Mouse (Mus musculus): ENCODE data around the gene Jaml. TPM values are rescaled to one million over a fixed set of nuclear protein-coding genes. Genes with fewer than 3 reads are reported as not detected.

Gene Jaml
- total RNA-seq, 2 experiments from 2014 or later: 13.9 to 25.1 TPM

DNA sequence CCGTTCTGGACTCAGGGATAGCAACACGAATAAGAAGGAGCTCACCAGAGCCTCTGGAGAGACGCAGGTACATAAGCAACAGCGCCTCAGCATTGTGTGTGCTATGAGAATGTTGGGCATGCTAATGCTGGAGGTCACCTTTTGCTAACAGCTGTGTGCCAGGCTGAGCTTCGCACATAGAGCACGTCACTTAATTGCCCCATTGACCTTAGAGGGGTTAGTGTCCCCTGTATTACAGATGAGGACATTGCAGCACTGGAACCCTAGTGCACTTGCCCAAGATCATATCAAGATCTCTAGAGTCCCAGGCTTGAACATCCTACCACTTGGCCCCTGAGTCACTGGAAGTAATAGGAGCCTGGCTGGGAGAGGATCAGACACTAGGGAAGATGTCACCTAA lies 41.6 kb downstream of the Jaml start:
- no peak for ATAC-seq (ENCODE audit: poor library complexity, severe bottlenecking)

DNA sequence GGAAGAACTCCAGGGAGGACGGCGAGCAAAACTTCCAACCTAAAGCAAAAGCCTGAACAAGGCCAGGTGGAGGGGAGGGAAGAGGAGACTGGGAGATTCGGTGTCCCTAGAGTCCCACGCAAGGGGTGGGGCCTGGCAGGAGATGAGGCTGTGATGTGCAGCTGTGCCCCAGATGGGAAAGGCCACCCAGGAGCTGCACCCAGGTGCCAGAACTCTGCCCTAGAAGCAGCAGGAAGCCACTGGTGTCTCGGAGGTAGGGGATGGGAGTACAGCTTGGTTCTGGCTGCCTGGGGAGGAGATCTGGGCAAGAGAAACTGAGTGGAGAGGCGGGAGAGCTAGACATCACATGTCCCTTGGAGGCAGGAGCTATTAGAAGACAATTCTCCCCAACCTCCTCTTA lies 42.0 kb downstream of the Jaml start:
- ATAC-seq (ENCODE audit: poor library complexity, severe bottlenecking): no peak

DNA sequence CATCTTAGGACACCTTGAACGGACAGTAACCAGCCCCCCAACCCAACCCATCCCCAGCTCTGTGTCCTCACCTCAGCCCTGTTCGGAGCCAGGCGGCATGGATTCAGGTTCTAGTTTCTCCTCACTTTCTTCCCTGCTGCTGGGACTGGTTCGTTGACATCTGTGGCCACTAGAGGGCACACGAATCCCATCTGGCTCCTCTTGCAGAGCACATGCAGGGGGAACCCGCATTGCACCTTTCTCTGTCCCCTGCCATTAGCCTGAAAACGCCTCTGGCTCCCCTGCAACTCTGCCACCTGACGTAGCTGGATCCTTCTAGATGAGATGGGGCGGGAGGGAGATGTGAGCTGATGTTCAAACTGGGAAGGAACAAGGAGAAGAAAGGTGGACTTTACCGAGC lies 42.8 kb downstream of the Jaml start:
- peak; percentile 79 for ATAC-seq (ENCODE audit: poor library complexity, severe bottlenecking)

DNA sequence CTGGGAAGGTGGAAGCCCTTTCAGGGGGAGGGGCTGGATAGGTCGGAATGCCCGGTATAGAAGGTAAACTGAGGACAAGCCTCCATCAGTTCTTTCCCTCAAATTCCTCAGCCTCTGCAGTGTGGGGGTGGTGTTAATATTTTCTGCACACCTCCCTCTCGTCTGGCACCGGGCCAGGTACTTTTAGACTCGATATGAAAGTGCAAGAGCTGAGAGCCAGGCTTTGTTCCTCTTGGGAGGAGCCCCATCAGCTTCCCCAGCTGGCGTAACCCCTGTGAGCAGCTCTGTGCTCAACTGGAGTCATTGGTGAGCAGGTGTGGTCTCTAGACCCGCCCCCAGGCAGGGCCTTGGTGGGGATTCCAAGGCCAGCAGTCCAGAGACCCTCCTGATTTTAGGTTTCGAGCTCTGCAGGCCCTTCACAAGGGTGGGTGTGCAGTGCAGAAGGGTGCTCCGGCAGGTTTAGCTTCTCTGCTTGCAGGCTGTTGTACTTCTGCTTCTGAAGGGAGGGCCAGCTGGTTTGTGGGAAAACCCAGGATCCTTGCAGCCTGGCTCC lies 43.3 kb downstream of the Jaml start:
- ATAC-seq (ENCODE audit: poor library complexity, severe bottlenecking): peak; percentile 73

DNA sequence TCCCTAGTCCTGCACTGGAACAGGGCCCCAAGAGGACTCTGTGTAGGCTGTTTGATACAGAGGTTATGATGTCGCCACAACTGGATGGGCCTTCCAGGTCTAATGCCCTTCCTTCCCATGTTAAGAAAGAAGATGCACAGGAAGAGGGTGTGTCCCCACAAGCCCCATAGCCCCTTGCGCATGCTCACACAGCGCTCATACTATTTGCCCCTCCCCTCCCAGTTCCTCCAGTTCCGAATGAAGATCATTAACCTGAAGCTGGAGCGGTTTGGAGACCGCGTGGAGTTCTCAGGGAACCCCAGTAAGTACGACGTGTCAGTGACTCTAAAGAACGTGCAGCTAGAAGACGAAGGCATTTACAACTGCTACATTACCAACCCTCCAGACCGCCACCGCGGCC lies 46.2 kb downstream of the Jaml start:
- no peak; the same call in 1 of the 2 replicates for ATAC-seq (ENCODE audit: poor library complexity, severe bottlenecking)

DNA sequence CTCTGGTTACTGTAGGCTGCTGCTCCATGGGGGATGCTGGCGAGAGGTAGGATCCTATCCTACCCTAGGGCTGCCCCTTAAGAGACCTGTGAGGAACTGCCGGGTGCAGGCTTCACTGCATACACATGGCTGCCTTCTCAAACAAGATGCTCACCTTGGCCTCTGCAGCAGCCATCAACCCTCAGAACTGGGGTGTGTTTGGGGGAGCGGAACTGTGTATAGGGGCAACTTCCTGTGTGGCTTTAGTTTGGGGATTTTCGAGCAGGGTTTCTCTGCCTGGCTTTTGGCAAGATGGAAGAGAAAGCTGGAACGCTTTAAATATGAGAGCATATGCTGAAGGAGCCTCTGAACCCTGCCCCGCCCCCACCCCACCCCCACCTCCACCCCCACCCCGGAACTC lies 48.0 kb downstream of the Jaml start:
- ATAC-seq (ENCODE audit: poor library complexity, severe bottlenecking): no peak

DNA sequence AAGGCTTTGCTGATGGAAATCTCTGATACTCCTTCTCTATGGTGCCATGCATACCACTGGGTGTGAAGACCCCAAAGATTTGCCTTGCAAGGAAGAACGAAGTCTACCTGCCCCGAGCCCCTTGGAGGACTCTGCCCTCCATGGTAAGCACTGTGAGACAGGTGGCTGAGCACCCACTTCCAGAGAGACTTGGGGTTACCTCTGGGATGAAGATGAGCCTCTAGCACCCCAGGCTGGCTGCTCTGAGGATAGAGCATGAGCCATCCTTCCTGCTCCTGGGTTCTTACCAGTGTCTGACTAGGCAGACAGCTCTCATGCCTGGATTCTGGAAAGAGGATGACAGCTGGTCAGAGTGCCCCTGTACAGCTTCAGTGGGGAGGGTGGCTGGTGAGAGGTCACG lies 51.1 kb downstream of the Jaml start:
- ATAC-seq (ENCODE audit: poor library complexity, severe bottlenecking): no peak

DNA sequence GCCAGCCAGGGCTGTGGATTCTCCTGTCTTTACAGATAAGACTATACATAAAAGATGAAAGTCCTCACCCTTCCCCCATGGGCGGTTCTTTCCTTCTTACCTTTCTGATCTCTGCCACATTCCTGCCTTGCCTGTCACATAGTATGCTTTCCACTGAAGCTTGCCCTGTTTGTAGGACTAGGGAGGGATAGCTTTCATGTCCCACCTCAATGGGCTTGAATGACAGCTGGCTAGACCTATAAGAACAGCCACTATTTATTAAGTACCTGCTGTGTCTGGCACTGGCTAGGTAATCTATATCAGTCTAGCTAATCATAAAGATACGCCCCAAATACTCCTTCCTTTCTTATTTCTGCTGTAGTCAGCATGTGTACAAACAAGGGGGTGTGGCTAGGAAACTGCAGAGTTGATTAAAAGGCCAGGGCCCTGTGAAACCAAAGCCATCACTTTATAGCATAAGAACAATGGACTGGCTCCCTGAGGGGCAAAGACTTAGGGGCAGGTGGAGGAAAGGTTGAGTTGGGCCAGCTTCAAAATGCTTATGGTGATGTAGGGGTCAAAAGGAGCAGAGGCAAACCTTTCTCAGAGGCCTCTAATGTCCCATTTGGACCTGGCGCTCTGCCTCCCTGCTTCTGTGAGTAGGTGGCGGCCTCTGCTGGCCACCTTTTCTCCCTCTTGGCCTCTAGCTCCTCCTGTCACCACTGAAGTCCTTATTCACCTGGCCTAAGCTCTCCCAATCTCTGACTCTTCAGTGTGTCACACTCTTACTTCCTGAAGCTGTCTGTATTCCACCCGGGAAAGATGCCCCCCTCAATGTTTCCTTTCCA lies 54.7 kb downstream of the Jaml start:
- peak; percentile 66 for ATAC-seq (ENCODE audit: poor library complexity, severe bottlenecking)

DNA sequence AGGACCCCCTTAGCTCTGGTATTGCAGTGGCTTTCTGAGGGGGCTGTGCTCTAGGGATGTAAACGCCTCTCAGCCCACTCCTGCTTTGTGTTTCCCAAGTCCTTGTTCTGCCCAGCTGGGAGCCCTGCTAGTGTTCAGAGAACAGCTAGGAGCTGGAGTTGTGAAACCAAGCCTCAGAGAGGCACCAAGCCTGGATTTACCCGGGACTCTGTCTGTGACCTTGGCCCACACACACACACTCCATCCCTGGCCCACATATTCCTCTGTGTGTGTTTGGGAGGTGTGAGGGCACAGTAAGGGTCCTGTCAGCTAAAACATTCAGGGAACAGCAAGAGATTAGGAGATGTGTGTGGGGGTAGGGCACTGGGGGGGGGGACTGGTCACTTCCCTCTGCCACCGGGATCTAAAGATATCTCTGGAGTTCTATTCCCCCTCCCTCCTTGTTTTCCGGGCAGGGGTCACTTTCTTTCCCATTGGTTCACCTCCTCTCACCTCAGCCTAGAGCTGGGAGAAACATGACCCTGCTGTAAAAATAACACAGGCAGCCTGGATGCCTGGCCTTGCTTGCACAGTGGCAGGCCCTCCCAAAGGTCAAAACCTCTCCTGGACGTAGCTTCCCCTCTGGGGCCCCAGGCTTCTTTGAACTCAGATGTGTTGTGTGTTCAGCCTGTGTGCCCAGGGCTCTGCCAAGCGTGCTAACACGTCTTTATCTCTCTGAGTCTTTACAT lies 57.6 kb downstream of the Jaml start:
- no peak for ATAC-seq (ENCODE audit: poor library complexity, severe bottlenecking)

DNA sequence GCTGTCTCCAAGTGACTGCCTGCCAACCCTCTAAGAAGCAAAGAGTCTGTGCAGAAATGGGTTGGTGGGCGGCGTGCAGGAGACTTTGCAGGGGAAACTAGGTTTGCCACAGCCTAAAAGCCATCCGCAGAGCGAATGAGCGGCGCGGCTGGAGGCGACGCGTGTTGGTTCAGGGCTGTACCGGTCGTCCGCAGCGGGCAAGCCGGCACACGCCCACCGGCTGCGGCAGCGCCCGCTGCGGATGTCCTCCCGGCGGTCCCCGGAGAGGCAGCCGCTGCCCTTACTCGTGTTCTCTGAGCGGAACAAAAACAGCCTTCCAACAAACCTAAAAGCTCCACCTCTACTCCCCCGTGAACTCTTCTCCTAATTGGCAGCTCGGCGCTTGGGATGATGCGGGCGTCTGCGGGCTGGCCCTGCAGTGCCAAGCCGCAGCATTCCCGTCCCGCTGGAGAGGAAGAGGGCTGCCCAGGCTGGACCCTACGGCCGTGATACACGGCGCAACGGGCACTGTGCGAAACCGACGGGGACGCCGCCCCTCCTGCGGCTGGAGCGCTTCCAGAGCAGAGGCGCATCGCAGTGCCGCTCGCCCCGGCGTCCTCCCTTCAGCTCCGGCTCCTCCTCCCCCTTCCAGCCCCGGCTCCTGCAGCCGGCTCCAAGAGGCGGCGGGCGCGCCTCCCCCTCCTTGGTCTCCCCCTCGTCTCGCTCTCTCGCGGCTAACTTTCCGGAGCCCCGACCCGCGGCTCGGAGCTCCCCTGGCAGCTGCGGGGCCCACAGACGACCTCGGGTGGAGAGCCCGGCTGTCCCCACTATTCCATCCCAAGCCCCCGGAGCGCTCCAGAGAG lies 59.4 kb downstream of the Jaml start, which contains the start of gene Scn4b:
Scn4b (plus strand) TSS at position 205 of the 842 bp plus-strand sequence.
- no peak for ATAC-seq (ENCODE audit: poor library complexity, severe bottlenecking)

DNA sequence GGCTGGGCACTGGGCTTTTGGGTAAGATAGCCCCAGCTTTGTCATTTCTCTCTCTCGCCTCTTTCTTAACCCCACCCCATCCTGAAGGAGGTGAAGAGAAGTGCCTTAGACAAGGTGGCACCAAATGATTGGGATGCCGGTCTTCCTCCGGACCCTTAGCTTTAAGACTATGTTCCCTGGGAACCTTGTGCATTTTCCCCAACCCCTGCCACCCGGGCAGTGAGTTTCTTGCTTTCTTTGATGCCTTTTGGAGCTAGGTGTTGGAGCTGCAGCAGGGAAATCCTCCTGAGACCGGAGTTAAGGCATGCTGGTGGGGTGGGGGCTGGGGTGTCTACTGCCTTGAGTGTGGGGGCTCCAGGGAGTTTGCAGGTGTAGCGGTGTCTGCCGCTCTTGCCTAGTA lies 60.1 kb downstream of the Jaml start:
- no peak for ATAC-seq (ENCODE audit: poor library complexity, severe bottlenecking)

DNA sequence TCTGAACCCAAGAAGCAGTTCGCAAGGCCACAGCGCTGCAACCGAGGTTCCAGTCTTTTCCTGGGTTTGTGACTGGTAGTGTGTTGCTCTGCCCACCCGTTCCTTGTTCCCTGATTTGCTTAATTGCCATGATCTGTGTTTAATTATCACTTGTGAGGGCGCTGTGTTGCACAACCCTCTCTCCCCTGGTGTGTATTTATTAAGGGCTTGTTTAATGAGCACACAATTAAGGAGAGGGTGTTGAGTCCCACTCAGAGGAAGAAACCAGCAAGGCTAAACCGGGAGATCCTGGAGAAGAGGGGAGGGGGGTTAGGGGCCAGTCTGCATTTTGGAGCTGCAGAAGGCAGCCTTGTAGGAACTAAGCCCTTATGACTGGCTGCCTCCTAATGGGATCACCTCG lies 62.0 kb downstream of the Jaml start:
- ATAC-seq (ENCODE audit: poor library complexity, severe bottlenecking): no peak

DNA sequence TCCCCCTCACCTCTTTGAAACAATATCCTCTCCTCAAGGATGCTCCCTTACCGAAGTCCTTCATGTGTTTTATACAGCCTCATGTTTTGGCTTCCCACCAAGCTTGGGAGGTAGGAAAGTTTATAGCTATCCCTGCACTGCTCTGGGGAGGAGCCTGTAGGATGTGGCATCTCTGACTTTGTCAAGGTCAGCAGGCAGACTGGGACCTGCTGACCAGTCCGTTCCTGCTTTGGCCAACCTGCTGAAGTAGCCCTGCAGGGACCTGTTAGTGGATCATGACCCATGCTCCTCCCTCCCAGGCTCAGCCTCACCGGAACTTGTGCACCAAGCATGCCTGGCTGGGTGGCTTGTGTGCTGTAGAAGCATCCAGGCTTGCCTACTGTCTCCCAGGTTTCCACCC lies 63.7 kb downstream of the Jaml start:
- no peak for ATAC-seq (ENCODE audit: poor library complexity, severe bottlenecking)

DNA sequence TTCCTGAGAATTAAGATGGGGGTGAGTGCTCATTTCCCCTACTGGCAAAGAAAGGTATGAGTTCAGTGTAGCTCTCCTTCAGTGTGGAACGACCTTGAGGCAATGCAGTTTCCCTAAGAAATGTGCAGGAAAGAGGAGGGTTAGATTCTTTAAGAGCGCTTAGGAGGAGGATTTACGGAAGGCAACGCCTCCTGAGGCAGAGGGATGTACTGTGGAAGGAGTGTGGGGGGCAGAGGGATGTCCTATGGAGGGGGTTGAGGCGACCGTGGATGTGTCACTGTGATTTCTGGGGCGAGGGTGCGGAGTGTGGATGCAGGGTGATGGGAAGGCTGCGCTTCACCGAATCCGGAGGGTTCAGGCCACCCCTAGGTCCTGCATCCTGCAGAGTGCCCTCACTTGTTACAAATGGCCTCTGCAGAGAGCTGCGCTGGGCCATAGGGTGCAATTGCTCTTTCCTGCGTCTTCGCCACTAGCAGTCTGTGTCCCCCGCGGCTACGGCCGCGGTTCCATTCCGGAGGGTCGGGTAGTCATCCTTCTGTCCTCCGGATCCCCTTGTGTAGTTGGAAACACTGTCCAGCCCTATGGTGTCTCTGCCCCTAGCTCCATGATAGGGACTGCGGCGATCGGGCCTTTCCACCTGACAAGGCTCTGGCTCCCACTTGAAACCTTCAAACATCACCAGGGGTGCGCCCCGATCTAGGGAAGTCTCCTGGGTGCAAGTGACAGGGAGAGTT lies 66.7 kb downstream of the Jaml start:
- ATAC-seq (ENCODE audit: poor library complexity, severe bottlenecking): no peak

DNA sequence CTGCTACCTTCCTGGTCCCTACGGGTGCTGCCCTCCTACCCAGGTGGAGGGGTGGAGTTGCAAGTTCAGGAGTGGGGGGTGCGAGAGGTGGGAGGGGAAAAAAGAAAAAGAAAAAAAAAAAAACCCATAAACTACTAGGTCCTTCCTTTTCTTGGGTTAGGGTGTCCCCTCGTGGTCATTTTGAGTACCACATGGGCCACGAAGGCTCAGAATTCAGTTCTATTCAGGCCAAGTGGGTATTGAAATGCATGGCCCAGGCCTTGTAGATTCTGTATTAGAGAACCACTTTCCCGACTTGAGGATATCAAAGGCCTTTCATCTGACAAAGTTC lies 67.2 kb downstream of the Jaml start:
- ATAC-seq (ENCODE audit: poor library complexity, severe bottlenecking): peak; percentile 49; the same call in 1 of the 2 replicates

DNA sequence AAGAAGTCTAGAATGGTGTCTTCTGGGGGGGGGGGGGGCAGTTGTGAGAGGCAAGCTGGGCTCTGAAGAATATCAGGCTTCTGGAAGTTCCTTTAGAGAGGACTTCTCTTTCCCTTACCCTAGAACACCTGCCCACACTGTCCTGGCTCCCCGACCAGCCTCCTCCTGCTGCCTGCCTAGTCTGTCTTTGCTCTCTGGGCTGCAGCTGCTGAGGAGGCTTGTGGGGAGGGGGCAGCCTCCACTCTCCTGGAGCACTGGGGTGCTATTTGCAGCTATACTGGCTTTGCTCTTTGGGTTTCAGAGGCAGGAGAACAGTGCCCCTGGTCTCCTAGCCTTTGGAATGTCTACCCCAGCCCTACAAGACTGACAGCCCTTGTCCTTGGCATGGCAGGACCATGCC lies 72.0 kb downstream of the Jaml start:
- no peak for ATAC-seq (ENCODE audit: poor library complexity, severe bottlenecking)

DNA sequence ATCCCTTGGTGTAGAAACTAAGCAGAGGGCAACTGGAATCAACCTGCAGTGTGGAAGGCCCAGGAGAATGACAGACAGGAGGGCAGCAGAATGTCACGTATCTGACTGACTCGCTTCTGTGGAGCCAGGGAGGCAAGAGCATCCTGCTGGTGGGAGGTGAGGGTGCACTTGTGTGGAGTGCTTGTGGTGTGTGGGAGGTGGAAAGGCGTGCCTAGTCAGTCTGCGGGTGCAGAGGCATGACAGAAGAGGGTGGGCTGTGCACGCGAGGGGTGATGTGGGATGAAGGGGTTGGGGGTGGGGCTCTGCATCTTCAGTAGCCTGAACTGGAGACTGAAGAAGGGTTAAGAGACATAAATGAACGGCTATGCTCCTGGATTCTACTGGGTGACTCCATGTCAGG lies 74.4 kb downstream of the Jaml start:
- ATAC-seq (ENCODE audit: poor library complexity, severe bottlenecking): no peak
